Mouse (Mus musculus) spleen, adult 2 months (tissue): ENCODE measurements at regions not wholly inside any gene's neighbourhood (a gene's known extent, or its start where the extent isn't known, plus 50 kb on each side); places are given as distances from the start of the nearest gene placed in this dataset.

Experiments
- DNase-seq, 2 experiments: peaks; one replicate each; pipeline versions ENCODE4 v3.0.0 to v3.0.0-alpha.2; 2012 to 2021; ENCODE audit warnings: low spot score in 2 of 2, low read depth in 1 of 2
- H3K27ac ChIP-seq: fragments of 200-500 bp; 2 replicates; pipeline ENCODE4 v1.5.1; 2012; ENCODE audit warnings: low read length, inconsistent platforms; ENCODE audit not compliant: insufficient read depth
- H3K27me3 ChIP-seq: fragments of 200-500 bp; 2 replicates; pipeline ENCODE4 v1.6.1; 2012; ENCODE audit warnings: mild to moderate bottlenecking, moderate library complexity, low read length, inconsistent platforms; ENCODE audit not compliant: control insufficient read depth, insufficient read depth
- H3K36me3 ChIP-seq: fragments of 200-500 bp; 2 replicates; pipeline ENCODE4 v1.6.1; 2012; ENCODE audit warnings: mild to moderate bottlenecking, low read length, inconsistent platforms; ENCODE audit not compliant: control insufficient read depth, insufficient read depth
- H3K4me1 ChIP-seq: fragments of 200-500 bp; 2 replicates; pipeline ENCODE4 v1.6.1; 2011; ENCODE audit warnings: inconsistent platforms; ENCODE audit not compliant: control insufficient read depth, insufficient read depth, insufficient read length
- H3K4me3 ChIP-seq: fragments of 200-500 bp; 2 replicates; pipeline ENCODE4 v1.5.1; 2011; ENCODE audit warnings: mild to moderate bottlenecking, inconsistent platforms; ENCODE audit not compliant: insufficient read depth, insufficient read length; ENCODE audit errors: extremely low read depth
- CTCF ChIP-seq: fragments of 200-500 bp; IDR thresholded peaks from 2 replicates; pipeline ENCODE4 v1.5.1; 2011; ENCODE audit warnings: mild to moderate bottlenecking, inconsistent platforms; ENCODE audit not compliant: insufficient read depth, insufficient read length, insufficient replicate concordance; ENCODE audit errors: extremely low read depth
- POLR2A ChIP-seq: fragments of 200-500 bp; IDR thresholded peaks from 2 replicates; pipeline ENCODE4 v1.6.1; 2011; ENCODE audit warnings: low read depth, low read length, inconsistent platforms
- WGBS: fragments of 180-500 bp; shearing (Covaris S2); methylation state at CpG from one replicate; pipeline ENCODE4 v1.1.7; 2018; 5-methylcytosine and 5-hydroxymethylcytosine counted together

GRCm38 (mm10) chr10:98798634-98799415, 115.4 kb upstream of the Atp2b1 start:
- Histone ChIP-seq H3K4me1 (no peaks in the 10 kb centered on the region), H3K27ac (no peak overlapping the region), H3K27me3 (no peaks in the 10 kb centered on the region), H3K4me3 (no peak overlapping the region), H3K36me3 (no peaks in the 10 kb centered on the region)
- WGBS: 53% methylated on average over 6 of the region's 6 CpGs
- no peak for TF ChIP-seq CTCF
- TF ChIP-seq POLR2A: no peak
- no peak for DNase-seq

GRCm38 (mm10) chr10:98799830-98800229, 114.4 kb upstream of the Atp2b1 start:
- no peaks in the 10 kb centered on the region for H3K4me1 ChIP-seq
- H3K4me3 ChIP-seq: no peak overlapping the region
- no peak for DNase-seq
- H3K27me3 ChIP-seq: no peaks in the 10 kb centered on the region
- H3K27ac ChIP-seq: no peak overlapping the region
- WGBS: 94% methylated on average over 3 of the region's 3 CpGs
- no peaks in the 10 kb centered on the region for H3K36me3 ChIP-seq
- TF ChIP-seq CTCF (no peak), POLR2A (no peak)

GRCm38 (mm10) chr10:98800949-98801348, 113.3 kb upstream of the Atp2b1 start:
- Histone ChIP-seq H3K27me3 (no peaks in the 10 kb centered on the region), H3K36me3 (no peaks in the 10 kb centered on the region), H3K4me3 (no peak overlapping the region), H3K4me1 (no peaks in the 10 kb centered on the region), H3K27ac (no peak overlapping the region)
- TF ChIP-seq CTCF: no peak
- no peak for TF ChIP-seq POLR2A
- DNase-seq: no peak
- 92% methylated on average over 8 of the region's 8 CpGs for WGBS

GRCm38 (mm10) chr10:98805013-98805412, 109.2 kb upstream of the Atp2b1 start:
- Histone ChIP-seq H3K4me1 (no peaks in the 10 kb centered on the region), H3K27ac (no peak overlapping the region), H3K36me3 (no peaks in the 10 kb centered on the region), H3K4me3 (no peak overlapping the region), H3K27me3 (no peaks in the 10 kb centered on the region)
- WGBS: 87% methylated on average over 1 of the region's 1 CpGs
- DNase-seq: no peak
- TF ChIP-seq CTCF (no peak), POLR2A (no peak)

GRCm38 (mm10) chr10:98806798-98807535, 107.2 kb upstream of the Atp2b1 start:
- H3K36me3 ChIP-seq: no peaks in the 10 kb centered on the region
- 85% methylated on average over 19 of the region's 19 CpGs for WGBS
- TF ChIP-seq POLR2A: no peak
- no peak for TF ChIP-seq CTCF
- H3K27ac ChIP-seq: no peak overlapping the region
- H3K4me1 ChIP-seq: no peaks in the 10 kb centered on the region
- H3K27me3 ChIP-seq: no peaks in the 10 kb centered on the region
- no peak overlapping the region for H3K4me3 ChIP-seq
- DNase-seq: no peak

GRCm38 (mm10) chr10:98808644-98809043, 105.6 kb upstream of the Atp2b1 start:
- Histone ChIP-seq H3K27ac (no peak overlapping the region), H3K4me3 (no peak overlapping the region), H3K36me3 (no peaks in the 10 kb centered on the region), H3K4me1 (no peaks in the 10 kb centered on the region), H3K27me3 (no peaks in the 10 kb centered on the region)
- TF ChIP-seq CTCF (no peak), POLR2A (no peak)
- WGBS: 91% methylated on average over 4 of the region's 4 CpGs
- DNase-seq: no peak

GRCm38 (mm10) chr10:98829051-98829450, 85.2 kb upstream of the Atp2b1 start:
- Histone ChIP-seq H3K27ac (no peak overlapping the region), H3K4me3 (no peak overlapping the region), H3K36me3 (no peaks in the 10 kb centered on the region), H3K27me3 (no peaks in the 10 kb centered on the region), H3K4me1 (no peaks in the 10 kb centered on the region)
- DNase-seq: no peak
- no peak for TF ChIP-seq POLR2A
- TF ChIP-seq CTCF: no peak
- WGBS: 91% methylated on average over 5 of the region's 5 CpGs
